Mouse (Mus musculus): ENCODE results near the gene Ccnb2.

Ccnb2 gene

GRCm38 (mm10) chr9:70384494-70384893, 36.9 kb downstream of the Ccnb2 start:
- no peak for DNase-seq (ENCODE audit: low read depth, low spot score)

DNA sequence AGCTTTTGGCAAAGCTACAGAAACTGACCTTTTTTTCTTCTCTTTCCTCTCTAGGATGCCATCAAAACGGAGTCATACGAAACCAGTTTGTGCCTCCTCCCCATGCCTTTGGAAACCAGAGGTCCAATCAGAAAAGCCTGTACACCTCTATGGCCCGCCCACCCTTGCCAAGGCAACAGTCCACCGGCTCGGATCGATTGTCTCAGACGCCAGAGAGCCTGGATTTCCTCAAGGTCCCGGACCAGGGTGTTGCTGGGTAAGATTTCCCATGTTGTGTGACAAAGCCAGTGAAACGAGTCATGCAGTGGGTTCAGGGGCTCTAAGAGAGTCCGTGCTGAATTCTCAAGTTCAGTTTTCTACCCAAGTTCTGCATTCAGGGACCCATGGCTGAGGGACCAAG, 37.6 kb downstream of the Ccnb2 start:
- DNase-seq (ENCODE audit: low read depth, low spot score), result no peak

GRCm38 (mm10) chr9:70382091-70382490, 39.3 kb downstream of the Ccnb2 start:
- no peak for DNase-seq (ENCODE audit: low read depth, low spot score)

DNA sequence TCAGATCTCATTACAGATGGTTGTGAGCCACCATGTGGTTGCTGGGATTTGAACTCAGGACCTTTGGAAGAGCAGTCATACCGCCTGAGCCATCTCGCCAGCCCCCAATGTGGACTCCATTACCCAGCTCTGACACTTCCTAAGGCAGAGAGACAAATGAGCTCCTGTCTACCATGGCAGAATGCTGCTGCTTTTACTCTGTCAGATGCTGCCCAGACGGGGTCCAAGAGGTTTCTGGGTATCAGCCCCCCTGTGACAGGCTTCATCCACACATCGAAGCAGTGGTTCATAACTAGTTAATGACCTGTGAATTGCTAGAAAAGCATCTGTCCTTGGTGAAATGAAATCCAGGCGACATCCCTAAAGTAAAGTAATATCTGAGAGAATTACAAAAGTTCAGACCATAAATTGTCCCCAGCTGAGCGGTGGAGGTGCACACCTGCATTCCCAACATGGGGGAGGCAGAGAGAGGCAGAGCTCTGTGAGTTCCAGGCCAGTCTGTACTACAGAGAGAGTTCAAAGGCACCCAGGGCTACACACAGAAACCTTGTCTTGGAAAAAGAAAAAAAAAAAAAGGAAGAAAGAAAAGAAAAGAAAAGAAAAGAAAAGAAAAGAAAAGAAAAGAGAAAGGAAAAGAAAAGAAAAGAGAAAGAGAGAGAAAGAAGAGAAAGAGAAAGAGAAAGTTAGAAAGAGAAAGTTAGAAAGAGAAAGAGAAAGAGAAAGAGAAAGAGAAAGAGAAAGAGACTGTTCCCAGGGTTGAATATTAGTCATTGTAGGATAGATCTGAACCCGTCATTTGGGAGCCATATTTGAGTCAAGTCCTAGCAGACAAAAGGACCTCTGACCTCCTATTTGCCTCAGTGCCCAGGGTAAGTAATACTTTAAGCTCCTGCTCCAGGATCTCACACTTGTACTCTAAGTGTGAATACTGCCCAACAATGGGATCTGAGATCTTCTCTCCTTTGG, 41.6 kb downstream of the Ccnb2 start:
- no peak for DNase-seq (ENCODE audit: low read depth, low spot score)

DNA sequence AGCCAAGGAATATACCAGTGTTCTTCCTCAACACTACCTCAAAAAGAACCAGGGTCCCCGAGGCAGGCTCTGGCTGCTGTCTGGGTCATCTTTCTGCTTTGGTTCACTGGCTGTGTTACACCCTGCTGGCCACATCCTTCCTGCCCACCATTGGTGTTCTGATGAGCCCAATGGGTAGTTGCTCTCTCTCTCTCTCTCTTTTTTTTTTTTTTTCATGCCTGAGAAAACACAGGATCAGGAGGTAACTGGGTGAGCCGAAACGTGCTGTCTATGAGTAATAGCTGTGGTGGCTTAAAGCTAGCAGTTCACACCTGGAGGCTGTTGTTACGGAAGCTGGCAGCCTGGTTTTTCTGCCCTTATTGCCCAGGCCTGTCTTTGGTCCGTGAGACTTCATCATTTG, 49.7 kb downstream of the Ccnb2 start:
- no peak for DNase-seq (ENCODE audit: low read depth, low spot score)

GRCm38 (mm10) chr9:70366898-70367297, 54.4 kb downstream of the Ccnb2 start:
- DNase-seq (ENCODE audit: low read depth, low spot score), result no peak

DNA sequence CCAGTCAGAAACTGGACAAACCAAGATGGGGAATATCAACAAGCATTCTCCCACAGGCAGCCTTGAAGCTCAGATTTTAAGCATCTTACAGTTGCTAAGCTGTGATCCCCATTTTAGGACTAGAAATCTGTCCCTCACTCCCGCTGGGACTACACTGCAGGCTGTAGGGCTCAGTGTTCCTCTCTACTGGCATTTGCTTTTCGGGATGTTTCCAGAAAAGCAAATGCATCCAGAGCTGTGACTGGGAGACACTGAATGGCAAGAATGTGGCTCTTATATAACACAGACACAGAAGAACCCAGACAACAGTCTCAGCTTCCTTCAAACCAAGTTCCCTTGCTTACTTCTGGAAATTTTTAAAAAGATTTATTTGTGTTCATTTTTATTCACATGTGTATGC, 55.4 kb downstream of the Ccnb2 start:
- no peak for DNase-seq (ENCODE audit: low read depth, low spot score)

DNA sequence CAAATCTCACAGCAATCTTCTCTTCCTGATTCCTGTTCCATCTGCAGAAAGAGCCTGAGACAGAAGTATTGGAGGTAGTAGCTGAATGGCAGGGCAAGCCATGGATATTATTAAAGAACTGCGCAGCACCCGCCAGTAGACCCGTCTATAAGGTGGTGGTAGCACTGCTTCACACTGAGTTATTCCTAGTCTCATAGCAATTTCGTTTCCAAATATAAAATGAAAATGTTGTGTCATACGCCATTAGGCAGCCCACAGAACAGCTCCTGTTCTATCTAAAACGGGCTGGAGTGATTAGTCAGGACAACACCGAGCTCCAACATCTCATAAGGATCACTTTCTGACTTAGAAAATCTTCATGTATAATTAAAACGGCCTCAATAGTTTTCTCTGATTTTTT, 56.6 kb downstream of the Ccnb2 start:
- no peak for DNase-seq (ENCODE audit: low read depth, low spot score)

DNA sequence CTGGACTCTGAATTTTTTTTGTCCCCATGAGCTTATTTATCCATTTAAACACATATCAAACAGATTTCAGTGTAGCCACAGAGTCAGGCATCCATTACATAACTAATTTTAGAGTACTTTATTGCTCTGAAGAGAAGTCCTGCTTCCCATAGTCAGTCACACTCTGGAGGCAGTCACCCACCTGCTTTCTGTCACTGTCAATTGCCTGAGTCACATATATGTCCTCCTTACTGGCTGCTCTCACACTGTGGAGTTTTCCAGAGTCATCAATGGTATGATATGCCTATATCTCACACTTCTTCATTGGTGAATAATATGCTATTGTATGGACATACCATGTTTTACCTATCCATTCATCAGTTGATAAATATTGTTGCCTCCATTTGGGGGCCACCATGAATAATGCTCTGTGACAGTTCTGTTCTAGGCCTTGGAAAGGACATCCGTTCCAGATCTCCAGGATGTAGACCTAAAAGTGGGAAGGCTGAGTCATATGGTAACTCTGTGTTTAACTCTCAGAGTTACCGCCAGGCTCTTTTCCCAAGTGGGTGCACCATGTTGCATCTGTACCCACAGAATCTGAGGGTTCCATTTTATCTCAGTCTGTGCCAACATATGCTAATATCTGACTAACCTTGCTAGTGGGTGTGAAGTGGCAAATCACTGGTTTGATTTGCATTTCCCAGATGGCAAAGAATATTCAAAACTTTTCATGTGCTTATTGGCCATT, 61.8 kb downstream of the Ccnb2 start:
- no peak for DNase-seq (ENCODE audit: low read depth, low spot score)

Measured in retina, adult 2 months (tissue).